Mouse (Mus musculus) frontal cortex, postnatal 10 days (tissue): ENCODE results near the gene Kdm1a.

Experiments used
- DNase-seq, 2 experiments: peaks; one replicate each; pipeline ENCODE4 v3.0.0; 2022; ENCODE audit warnings: low spot score in 2 of 2, mixed read lengths in 1 of 2

Kdm1a gene

DNA sequence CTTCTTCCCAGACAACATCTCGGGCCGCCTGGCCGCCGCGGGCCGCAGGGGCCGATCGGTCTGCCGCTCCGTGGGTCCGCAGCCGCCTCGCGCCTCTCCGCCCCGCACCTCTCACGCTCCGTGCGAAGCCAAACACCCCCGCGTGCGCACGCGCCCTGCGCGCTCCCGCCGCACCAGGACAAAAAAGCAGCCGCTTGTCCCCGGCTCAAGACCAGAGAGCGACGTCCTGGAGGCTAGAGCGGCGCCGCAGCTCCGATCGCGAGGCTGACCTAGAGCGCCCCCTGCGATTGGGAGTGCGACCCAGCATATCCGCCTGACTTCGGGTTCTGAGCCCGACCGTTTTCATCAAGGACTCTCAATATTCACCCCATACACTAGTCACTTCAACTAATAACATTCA is at the start of gene Kdm1a:
Gene Kdm1a, minus strand, starts transcription at position 156 of the 400 bp plus-strand sequence.
- DNase-seq, result peak; percentile 86 to 94

DNA sequence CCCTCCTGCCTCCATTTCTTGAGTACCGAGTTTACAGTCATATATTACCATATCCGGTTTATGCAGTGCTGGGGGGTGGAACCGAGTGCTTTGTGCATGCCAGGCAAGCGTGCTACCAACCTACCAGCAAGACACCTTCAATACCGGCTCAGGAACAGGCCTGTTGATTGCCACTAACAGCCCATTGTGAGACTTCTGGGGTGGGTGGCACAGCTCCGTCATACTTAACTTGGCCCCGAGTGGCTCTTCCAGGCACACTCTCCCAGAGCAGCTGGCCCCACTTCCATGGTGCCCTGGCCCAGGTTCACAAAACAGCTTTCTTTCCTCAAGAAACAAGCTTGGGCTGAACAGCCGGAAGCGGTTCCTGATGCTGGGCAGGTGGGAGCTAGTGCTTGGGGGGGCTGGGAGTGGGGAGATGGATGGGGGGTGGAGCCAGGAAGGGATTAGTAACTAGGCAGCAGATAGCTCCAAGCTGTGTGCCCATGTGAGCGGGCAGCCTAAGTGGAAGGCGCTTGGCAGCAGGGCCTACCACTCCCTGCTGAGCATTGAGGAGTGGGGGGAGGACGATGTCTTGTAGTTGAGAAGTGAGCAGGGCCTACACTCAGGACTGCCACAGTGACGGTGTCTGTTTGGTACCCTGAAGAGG is 49.5 kb upstream of the Kdm1a start:
- DNase-seq, result peak in 1 of 2 experiments; percentile 45

DNA sequence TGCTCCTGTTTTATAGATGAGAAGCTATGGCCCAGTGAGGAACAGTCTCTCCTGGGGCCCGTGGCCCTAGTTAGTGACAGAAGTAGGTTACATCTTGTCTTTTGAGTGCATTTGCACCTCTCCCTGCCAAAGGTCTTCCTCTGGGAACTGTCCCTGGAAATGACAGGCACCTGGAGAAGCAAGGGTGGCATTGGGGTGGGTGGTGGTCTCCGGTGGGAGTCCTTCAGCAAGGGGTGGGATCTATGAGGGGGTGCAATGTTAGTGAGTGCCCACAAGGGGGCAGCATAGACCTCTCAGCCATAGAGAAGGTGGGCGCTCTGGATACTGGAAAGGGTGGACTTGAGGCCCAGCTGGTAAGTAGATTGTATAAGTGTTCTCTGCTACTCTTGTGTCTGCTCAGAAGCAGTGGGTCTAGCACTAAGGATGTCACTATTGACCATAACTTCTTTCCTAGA is 48.9 kb upstream of the Kdm1a start:
- peak in 1 of 2 experiments; percentile 30 for DNase-seq

DNA sequence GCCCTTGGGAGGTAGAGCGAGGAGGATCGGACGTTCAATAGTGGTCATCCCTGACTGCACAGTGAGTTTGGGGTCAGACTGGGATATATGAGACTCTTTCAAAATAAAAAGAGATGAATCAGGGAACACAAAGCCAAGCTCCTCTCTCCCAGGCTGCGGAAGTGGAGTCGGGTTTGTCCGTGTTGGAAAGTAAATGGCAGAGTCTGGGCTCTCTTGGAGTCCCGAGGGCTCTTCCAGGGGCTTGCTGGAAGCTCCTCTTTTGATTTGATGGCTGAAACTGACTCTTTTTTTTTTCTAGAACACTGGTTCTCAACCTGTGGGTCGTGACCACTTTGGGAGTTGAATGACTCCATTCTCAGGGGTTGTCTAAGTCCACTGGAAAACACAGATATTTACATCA is 47.7 kb upstream of the Kdm1a start:
- DNase-seq, result no peak

DNA sequence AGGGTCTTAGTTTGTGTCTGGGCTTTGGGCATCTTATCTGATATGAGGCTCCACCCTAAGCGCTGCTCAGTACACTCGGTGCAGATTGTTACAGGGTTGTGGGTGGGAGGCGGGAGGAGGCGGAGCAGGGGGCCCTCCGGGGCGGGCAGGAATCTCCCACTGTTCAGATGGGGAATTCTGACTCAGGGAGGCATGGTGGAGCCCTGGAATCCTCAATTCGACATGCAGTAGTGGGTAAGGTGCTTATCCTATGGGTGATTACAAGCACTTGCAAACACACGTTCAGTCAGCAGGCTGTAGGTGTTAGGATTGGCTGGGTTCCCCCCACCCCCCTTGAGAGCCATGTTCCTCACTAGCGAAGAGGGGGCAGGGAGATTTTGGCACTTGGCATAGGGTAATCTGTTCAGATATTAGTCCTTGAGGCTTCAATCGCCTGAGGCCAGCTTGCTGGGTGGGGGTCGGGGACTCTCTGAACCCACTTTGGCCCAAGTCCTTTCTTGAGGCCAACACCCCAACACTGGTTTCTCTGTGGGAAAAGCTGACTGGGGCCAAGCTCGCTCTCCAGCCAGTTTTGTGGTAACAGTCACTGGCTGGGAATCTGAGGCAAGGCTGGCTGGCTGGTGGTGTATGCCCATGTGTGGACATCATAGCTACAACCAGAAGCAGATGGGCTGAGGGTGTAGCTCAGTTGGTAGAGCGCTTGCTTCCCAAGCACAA is 47.1 kb upstream of the Kdm1a start:
- DNase-seq, result no peak

DNA sequence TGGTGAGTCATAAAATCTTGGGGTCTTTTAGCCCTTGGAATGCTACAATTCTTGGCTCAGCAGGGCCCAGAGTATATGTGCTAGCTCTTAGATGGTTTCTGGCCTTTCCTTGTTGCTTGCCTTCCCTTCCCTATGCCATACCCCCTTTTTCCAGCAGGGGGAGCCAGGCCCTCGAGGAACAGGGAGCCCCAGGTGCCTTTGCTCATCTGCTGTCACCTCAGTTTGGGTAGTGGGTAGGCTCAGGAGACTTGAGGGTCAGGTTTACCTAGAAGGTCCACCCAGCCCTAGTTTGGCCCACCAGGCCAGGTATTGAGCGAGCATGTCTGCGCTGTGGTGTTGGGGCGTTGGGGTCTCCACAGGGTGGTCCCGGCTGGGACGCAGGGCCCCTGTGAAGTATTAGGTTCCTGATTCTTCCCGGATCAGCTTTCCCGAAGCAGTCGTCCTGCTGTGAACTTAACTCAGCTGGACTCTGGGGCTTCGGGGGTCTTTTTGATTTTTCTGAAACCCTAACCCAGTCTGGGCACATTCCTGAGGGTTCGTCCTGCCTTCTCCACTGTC is 46.5 kb upstream of the Kdm1a start:
- peak; percentile 67 to 84 for DNase-seq

DNA sequence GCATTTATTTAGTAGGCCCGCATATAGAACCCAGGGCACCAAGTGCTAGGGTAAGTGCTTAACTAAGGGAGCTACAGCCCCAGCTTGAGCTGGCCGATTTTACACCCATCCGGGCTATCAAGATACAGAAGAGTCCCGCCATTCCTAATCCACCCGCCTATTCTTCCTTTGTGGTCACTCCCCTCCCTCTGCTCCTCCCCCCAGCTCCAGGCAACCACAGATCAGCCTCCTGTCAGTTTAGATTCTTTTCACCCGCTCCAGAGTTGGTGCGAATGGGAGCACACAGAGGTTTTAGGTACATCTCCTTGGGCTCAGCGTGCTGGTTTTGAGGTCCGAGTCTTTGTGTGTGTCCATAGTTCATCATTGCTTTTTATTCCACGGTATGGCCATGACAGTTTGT is 36.4 kb upstream of the Kdm1a start:
- DNase-seq, result no peak

DNA sequence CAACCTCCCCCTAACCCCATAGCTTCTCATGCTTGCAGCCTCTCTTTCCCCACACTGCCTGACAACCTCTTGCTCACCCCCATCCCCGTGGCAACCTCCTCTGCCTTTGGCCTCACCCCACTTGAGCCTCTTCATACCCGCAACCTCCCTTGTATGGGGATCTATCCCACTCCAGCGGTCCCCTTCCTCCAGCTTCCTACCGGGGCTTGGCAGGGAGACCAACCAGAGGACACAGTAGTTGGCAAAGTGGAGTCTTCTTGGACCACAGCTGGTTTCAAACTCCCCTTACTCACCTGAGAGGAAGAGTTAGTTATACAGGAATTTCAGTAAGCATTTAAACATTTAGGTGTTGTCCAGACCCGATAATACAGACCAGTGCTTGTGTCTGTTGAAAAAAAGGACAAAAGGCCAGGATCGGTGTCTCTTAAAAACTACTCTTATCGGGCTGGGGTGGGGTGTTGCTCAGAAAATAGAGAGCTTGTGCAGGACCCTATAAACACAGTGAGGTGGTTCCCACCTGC is 35.8 kb upstream of the Kdm1a start:
- DNase-seq, result no peak

DNA sequence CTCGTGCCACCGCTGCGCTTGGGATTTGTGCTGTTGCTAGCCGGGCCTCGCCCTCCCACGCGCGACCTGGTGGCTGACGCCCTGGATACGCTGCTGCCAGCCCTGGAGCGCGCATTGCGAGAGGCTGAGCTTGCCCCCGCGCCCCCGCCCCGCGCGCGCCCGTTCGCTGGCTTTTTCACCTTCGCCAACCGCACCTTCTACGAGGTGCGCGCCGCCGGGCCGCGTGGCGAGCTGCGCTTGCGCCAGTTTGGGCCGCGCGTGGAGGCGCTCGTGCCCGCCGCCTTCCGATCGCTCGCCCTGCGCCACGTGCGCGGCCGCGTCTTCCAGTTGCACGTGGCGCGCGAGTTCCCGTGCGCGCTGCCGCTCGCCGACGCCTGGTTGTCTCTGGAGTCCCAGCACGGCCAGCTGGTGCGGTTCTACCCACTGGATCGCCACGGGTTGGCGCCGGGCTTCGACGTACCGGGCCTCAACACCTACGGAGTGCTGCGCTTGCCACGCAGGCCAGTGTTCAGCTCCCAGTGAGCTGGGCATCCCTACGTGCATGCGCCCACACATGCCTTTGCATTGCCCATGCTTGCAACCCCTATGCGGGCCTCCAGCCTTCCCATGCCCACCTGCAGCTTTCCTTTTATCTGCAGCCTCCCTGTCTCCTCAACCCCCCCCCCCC is 35.2 kb upstream of the Kdm1a start:
- peak; percentile 80 for DNase-seq

DNA sequence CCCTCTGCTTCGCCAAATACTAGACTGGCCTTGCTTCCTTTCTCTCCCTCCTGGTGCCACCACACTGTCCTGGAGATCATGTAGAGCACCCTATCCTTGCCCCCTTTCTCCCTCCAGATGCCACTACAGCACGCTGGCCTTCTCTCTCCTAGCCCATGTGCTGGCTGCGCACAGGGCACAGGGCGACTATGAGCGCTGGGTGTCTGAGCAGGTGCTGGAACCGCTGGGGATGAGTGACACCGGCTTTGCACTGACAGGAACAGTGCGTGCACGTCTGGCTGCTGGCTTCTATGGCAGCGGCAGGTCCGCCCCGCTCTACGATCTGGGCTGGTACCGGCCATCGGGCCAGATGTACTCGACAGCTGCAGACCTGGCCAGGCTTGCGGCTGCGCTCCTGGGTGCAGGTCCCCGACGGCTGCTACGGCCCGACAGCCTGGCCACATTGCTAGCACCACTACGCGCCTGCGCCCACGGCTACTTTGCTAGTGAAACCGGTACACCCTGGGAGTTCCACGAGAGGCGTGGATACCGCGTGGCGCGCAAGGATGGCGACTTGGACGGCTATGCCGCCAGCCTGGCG is 34.5 kb upstream of the Kdm1a start:
- DNase-seq, result no peak

DNA sequence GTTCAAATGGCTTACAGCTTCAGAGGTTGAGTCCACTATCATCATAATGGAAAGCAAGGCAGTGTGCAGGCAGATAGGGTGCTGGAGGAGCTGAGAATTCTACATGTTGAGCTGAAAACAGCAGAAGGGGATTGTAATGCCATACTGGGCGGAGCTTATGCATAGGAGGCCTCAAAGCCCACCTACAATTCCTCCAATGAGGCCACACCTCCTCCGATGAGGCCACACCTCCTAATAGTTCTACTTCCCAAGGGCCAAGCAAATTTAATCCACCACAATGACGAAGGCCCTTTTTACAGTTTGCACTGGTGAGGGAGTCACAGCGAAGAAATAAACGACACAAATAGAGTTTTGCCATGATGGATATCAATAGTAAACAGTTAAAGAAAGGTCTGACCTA is 34.0 kb upstream of the Kdm1a start:
- no peak for DNase-seq

DNA sequence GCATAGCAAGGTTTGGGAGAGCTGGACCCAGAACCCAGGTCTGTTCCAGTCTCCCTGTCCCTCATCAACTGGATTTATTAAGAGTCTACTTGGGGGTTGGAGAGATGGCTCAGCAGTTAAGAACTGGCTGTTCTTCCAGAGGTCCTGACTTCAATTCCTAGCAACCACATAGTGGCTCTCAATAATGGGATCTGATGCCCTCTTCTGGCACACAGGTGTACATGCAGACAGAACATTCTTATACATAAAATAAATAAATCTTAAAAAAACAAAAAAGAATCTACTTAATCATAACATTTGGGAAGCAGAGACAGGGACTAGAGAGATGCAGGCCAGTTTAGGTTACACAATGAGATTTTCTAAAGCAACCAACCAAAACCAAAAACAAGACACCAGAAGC is 33.5 kb upstream of the Kdm1a start:
- no peak for DNase-seq

DNA sequence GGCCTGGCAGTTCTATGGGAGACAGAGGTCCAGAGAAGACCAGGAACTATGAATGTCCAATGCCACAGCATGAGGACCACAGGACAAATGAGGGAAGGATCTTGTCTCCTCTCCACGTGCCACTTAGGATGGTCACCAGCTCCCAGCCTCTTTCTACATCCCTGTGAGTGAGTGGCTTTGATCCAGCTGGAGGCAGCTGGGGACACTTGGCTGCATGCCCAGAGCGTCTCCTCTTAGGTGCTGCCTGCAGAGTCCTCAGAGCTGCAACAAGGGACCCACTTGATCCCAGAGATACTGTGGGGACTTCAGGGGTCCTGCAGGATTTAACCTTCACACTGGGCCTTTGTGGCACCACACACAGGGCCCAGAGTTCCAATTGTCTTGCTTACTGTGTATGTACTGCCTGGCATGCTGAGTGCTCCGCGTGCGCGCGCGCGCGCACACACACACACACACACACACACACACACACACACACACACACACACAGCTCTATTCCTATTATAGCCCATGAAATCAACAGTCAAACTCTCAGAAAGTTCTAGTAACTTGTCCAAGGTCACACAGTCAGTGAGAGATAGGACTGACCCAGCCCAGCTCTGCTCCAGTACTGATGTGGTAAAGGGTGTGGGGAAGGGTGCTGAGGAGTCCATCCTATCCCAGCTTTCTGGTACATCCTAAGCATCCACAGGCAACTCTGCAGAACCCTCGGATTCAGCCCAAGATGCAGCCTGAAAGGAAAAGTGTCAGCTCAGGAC is 28.9 kb upstream of the Kdm1a start:
- DNase-seq, result peak; percentile 53 to 63

DNA sequence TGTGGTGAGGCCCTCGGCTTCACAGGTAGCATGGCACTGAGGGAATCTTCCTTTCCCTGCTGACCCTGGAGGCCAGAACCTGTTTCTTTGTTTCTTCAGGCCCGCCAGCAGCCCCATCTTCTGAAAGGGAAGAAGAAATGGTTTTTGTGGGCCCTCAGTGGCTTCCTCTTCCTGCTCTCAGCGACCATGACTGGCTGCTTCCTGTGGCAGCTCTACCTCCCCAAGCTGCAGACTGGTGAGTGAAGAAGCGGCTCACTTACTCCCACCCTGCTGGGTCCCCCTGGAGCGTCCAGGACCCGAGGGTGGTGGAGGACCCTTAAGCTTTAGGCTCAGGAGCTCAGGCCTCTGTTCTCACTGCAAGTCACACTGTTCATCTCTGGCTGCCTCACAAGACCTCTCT is 24.1 kb upstream of the Kdm1a start:
- DNase-seq, result no peak

DNA sequence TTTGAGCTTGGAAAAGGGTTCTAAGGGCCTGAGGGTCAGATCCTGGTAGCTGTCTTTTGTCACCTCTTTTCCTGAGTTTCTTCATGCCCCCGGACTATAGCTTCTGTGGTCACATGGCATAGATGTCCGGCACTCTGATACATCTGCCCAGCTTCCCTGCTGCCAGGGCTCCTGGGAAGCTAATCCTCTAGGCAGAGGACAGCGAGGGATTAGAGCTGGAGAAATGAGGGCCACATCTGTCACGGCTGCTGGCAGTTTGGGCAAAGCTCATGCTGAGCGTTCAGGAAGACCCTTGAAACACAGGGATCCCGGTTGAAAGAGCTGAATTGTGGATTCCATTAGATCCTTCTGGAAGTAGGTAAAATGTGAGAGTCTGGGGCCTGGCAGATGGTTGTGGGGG is 19.9 kb upstream of the Kdm1a start, which contains the start of gene Lactbl1:
Gene Lactbl1, plus strand, starts transcription at position 234 of the 400 bp plus-strand sequence.
- no peak for DNase-seq

DNA sequence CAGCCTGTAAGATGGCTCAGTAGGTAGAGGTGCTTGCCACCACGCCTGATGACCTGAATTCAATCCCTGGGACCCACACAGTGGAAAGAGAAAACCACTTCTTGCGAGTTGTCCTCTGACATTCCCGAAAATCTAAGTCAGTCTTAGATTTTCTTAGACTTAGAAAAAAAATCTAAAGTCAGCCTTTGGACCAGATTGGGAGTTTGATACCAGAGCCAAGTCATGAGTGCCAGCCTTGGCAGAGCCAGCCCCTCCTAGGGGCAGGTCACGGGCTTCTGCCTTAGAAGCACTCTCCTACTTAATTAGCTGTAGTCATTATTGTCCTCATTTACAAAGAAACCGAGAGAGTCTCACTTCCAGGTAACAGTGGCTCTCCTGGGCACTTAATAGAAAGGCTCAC is 19.4 kb upstream of the Kdm1a start:
- no peak for DNase-seq

DNA sequence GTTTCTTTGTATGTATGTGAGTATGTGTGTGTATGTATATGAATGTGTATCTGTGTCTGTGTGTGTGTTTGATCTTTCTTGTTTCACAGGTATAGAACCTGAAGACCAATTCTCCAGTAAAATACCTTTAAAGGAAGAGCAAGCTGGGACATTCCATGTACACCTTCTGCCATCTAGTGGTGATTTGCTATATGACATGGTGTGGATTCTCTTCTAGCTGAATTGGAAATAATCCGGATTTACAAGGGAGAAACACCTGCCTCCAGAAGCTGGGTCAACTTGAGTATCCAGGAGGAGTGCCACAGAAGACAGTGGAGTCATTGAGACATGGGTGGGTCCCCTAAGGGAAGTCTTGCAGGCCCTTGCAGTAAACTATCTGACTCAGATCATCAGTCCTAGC is 18.8 kb upstream of the Kdm1a start:
- no peak for DNase-seq

DNA sequence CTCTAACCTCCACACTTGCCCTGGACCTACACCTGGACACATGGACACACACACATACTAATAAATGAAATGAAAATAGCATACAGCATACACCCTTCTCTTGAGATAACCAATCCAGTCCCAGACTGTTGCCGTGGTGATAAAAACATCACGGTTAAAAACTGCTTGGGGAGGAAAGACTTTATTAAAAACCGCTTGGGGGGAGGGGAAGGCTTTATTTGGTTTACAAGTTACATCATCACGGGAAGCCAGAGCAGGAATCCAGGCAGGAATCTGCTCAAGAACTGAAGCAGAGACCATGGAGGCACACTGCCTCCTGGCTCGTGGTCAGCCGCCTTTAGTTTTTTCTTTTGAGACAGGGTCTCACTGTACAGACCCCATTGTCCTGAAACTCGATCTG is 11.1 kb upstream of the Kdm1a start:
- no peak for DNase-seq

DNA sequence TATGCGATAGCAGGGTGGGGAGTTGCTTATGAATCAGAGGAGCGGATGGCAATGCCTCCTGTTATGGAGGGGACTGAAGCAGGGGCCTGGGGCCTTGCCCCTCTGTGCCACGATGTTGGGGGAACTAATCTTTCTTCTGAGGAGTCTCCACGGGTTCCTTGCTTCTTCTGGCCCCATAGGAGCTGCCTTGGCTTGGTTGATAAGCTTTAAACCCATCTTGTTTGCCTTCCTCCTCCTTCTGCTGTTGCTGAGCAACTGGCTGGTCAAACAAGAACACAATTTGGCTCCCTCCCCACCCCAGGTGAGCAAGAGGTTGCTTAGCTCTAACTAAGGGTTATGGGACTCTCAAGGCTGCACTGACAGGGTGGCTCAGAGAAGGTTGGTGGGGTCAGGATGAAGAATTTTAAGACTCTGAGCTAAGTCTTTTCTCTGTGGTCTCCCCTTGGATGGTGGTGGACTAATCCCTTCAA is 7.9 kb upstream of the Kdm1a start, which contains the start of gene Tex46:
Gene Tex46, plus strand, starts transcription at position 51 of the 470 bp plus-strand sequence.
- DNase-seq, result no peak

DNA sequence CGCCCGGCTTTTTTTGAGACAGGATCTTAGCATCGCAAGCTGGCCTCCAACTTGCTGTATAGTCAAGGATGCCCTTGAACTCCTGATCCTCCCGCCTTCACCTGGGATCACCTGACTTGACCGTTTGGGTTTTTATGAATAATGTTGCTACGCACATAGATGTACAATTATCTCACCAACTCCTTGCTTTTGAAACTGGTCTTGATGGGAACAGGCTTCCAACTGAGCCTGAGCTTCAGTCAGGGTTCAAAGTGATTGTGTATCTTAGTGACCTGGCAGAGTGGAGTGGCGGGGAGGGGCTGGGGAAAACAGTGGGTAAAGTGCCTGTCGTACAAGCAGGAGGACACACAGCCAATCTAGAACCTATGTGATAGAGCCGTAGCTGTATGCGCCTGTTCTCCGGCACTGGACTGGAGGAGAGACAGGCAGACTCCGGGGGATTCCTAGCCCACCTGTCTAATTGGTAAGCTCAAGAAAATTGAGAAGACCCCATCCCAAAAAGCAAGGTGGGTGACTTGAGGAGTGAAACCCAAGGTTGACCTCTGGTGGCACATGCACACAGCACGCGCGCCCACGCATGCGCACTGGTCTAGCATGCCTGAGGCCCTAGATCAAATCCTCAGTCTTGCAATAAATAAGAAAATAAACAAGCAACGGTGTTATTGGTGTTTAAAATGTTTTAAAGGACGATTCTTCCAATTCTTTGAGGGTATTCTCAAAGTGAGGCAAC is 3.4 kb upstream of the Kdm1a start:
- no peak for DNase-seq
